Mouse (Mus musculus): ENCODE measurements at regions not wholly inside any gene's neighbourhood (a gene's known extent, or its start where the extent isn't known, plus 50 kb on each side); places are given as distances from the start of the nearest gene placed in this dataset.
A peak's percentile ranks its signal among the peaks of the same experiment; 100 is the strongest.

GRCm38 (mm10) chr7:110713661-110714060 lies 54.3 kb upstream of the Ampd3 start:
- ATAC-seq (replicated peaks; ENCODE audit: low FRiP score, poor library complexity, severe bottlenecking) = no peak

- ATAC-seq (replicated peaks; ENCODE audit: low FRiP score, poor library complexity, severe bottlenecking) = peak; percentile 63
Observed at GRCm38 (mm10) chr7:110715110-110715509, 52.9 kb upstream of the Ampd3 start.

- ATAC-seq (replicated peaks; ENCODE audit: low FRiP score, poor library complexity, severe bottlenecking) = no peak
Observed at GRCm38 (mm10) chr7:110715545-110715944, 52.5 kb upstream of the Ampd3 start.

- no peak for ATAC-seq (replicated peaks; ENCODE audit: low FRiP score, poor library complexity, severe bottlenecking)
Observed at GRCm38 (mm10) chr7:110717104-110717503, 50.9 kb upstream of the Ampd3 start.

All from erythroid progenitor cell, adult 5-6 weeks (primary cell).